Mouse (Mus musculus): ENCODE data around the gene Trpm8.

- TF ChIP-seq NRF1 (IDR thresholded peaks at IDR 0.05; ENCODE audit: low read depth, low read length) (no peak), POLR2A (IDR thresholded peaks at IDR 0.05; ENCODE audit: low read depth, low read length) (no peak), E2F4 (IDR thresholded peaks at IDR 0.05; ENCODE audit: insufficient replicate concordance, low read depth, low read length) (no peak), ZC3H11A (IDR thresholded peaks at IDR 0.05; ENCODE audit: low read depth, low read length) (no peak), CTCF (conservative IDR thresholded peaks at IDR 0.05 in 1 of 2, IDR thresholded peaks at IDR 0.05 in 1 of 2; ENCODE audit: low read depth in 2 of 2, low read length in 2 of 2) (no peak), RCOR1 (conservative IDR thresholded peaks at IDR 0.05; ENCODE audit: low read depth, low read length) (no peak), MXI1 (IDR thresholded peaks at IDR 0.05; ENCODE audit: low read depth, low read length) (no peak), CHD1 (IDR thresholded peaks at IDR 0.05; ENCODE audit: low read depth, low read length) (no peak), ELF1 (IDR thresholded peaks at IDR 0.05; ENCODE audit: low read depth, low read length) (no peak), TBP (conservative IDR thresholded peaks at IDR 0.05; ENCODE audit: low read depth, low read length) (no peak), MAZ (IDR thresholded peaks at IDR 0.05; ENCODE audit: low read depth, low read length) (no peak)
These were observed 80.7 kb downstream of the Trpm8 start for GRCm38 (mm10) chr1:88358102-88358654.
